Mouse (Mus musculus) midbrain, embryonic 10.5 days (tissue): Measurements from ENCODE around the gene Cdk5rap3. TPM values are rescaled to one million over a fixed set of nuclear protein-coding genes. Genes with fewer than 3 reads are reported as not detected.
A peak's percentile ranks its signal among the peaks of the same experiment; 100 is the strongest.

ENCODE experiments used
- DNase-seq: peaks from one replicate; pipeline ENCODE4 v3.0.0-alpha.2; 2017; ENCODE audit warnings: low spot score
- H3K27ac ChIP-seq: fragments of 300-500 bp; sonication (generic); replicated peaks from 2 replicates; pipeline ENCODE4 v1.5.1; 2016; ENCODE audit warnings: mild to moderate bottlenecking
- H3K27me3 ChIP-seq: fragments of 300-500 bp; sonication (generic); 2 replicates; pipeline ENCODE4 v1.6.1; 2016; ENCODE audit warnings: low read depth, mild to moderate bottlenecking; ENCODE audit not compliant: poor library complexity, severe bottlenecking
- H3K36me3 ChIP-seq: fragments of 300-500 bp; sonication (generic); 2 replicates; pipeline ENCODE4 v1.6.1; 2016; ENCODE audit warnings: mild to moderate bottlenecking, moderate library complexity
- H3K4me1 ChIP-seq: fragments of 300-500 bp; sonication (generic); 2 replicates; pipeline ENCODE4 v1.6.1; 2016
- H3K4me3 ChIP-seq: fragments of 300-500 bp; sonication (generic); 2 replicates; pipeline ENCODE4 v1.5.1; 2016; ENCODE audit warnings: mild to moderate bottlenecking, moderate library complexity
- H3K9me3 ChIP-seq: fragments of 300-500 bp; sonication (generic); replicated peaks from 2 replicates; pipeline ENCODE4 v1.6.1; 2016; ENCODE audit warnings: mild to moderate bottlenecking
- WGBS: fragments of 180-500 bp; shearing (Covaris S2); methylation state at CpG from one replicate; pipeline ENCODE4 v1.1.7; 2016; 5-methylcytosine and 5-hydroxymethylcytosine counted together
- polyA plus RNA-seq: library from polyadenylated mRNA; unstranded; fragments of >200 nt; fragmentation: Nextera tagmentation; extraction: Ambion mirVana; gene quantifications from 2 replicates; pipeline ENCODE4 v1.2.1, GENCODE M21; 2016

The Cdk5rap3 gene
- polyA plus RNA-seq, 1 experiment from 2014 or later, result 120 TPM

GRCm38 (mm10) chr11:96878715-96879114 lies 37.6 kb downstream of the Cdk5rap3 start:
- H3K9me3 ChIP-seq, result no peaks in the 10 kb centered on the region
- peak overlapping the region; percentile 12; the same call in 1 of the 2 replicates for H3K4me3 ChIP-seq
- WGBS, result 30% methylated on average over 3 of the region's 3 CpGs
- no peaks in the 10 kb centered on the region for H3K36me3 ChIP-seq
- peak overlapping the region; percentile 99 for H3K27ac ChIP-seq
- peak; percentile 40 for DNase-seq
- H3K4me1 ChIP-seq, result peaks cover 75% of the 10 kb centered on the region
- no peaks in the 10 kb centered on the region for H3K27me3 ChIP-seq

GRCm38 (mm10) chr11:96877071-96877470 lies 39.2 kb downstream of the Cdk5rap3 start:
- Histone ChIP-seq H3K27ac (peak overlapping the region; percentile 99), H3K4me1 (peaks cover 87% of the 10 kb centered on the region), H3K4me3 (peak overlapping the region; percentile 48), H3K36me3 (no peaks in the 10 kb centered on the region), H3K27me3 (no peaks in the 10 kb centered on the region), H3K9me3 (no peaks in the 10 kb centered on the region)
- DNase-seq, result no peak
- WGBS, result 39% methylated on average over 4 of the region's 4 CpGs

GRCm38 (mm10) chr11:96876300-96877040 lies 39.8 kb downstream of the Cdk5rap3 start:
- Histone ChIP-seq H3K27ac (peak overlapping the region; percentile 99), H3K36me3 (no peaks in the 10 kb centered on the region), H3K4me3 (peak overlapping the region; percentile 48), H3K9me3 (no peaks in the 10 kb centered on the region), H3K4me1 (peaks cover 93% of the 10 kb centered on the region), H3K27me3 (no peaks in the 10 kb centered on the region)
- DNase-seq, result peak; percentile 80
- 2% methylated on average over 13 of the region's 13 CpGs for WGBS

DNA sequence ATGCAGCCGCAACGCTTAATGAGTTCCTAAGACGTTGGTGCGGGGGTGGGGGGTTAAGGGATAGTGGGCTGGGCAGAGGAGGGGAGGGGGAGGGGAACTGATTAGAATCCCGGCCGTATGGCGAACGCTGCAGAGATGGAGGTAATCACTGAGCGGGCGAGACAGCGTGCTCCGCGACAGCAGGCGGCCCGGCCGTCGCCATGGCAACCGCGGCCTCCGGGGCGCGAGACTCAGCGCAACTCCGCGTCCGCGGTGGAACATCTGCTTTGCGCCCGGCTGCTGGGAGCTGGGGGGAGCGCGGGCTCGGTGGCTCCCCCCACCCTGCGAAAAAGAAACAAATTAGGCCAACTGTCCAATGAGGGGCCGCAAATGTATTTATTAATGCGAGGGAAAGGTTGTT lies 40.6 kb downstream of the Cdk5rap3 start:
- Histone ChIP-seq H3K27me3 (no peaks in the 10 kb centered on the region), H3K9me3 (no peaks in the 10 kb centered on the region), H3K4me3 (peak overlapping the region; percentile 48), H3K4me1 (peaks cover 96% of the 10 kb centered on the region), H3K36me3 (no peaks in the 10 kb centered on the region), H3K27ac (peak overlapping the region; percentile 99)
- WGBS, result under 1% methylated on average over 35 of the region's 35 CpGs
- DNase-seq, result peak; percentile 98

GRCm38 (mm10) chr11:96875270-96875669 lies 41.0 kb downstream of the Cdk5rap3 start:
- Histone ChIP-seq H3K27ac (peak overlapping the region; percentile 99), H3K4me1 (peaks cover 96% of the 10 kb centered on the region), H3K27me3 (no peaks in the 10 kb centered on the region), H3K4me3 (peak overlapping the region; percentile 48), H3K9me3 (no peaks in the 10 kb centered on the region), H3K36me3 (no peaks in the 10 kb centered on the region)
- WGBS, result 4% methylated on average over 4 of the region's 4 CpGs
- no peak for DNase-seq

- peaks cover 96% of the 10 kb centered on the region for H3K4me1 ChIP-seq
- no peaks in the 10 kb centered on the region for H3K9me3 ChIP-seq
- 2% methylated on average over 11 of the region's 11 CpGs for WGBS
- H3K4me3 ChIP-seq, result peak overlapping the region; percentile 57
- peak; percentile 91 for DNase-seq
- no peaks in the 10 kb centered on the region for H3K27me3 ChIP-seq
- peak overlapping the region; percentile 99 for H3K27ac ChIP-seq
- H3K36me3 ChIP-seq, result no peaks in the 10 kb centered on the region
These were observed 42.6 kb downstream of the Cdk5rap3 start for GRCm38 (mm10) chr11:96873601-96874140.

- peaks cover 86% of the 10 kb centered on the region for H3K4me1 ChIP-seq
- peak overlapping the region; percentile 57 for H3K4me3 ChIP-seq
- WGBS, result 2% methylated on average over 24 of the region's 24 CpGs
- H3K36me3 ChIP-seq, result no peaks in the 10 kb centered on the region
- H3K27me3 ChIP-seq, result no peaks in the 10 kb centered on the region
- peak; percentile 86 for DNase-seq
- H3K9me3 ChIP-seq, result no peaks in the 10 kb centered on the region
- H3K27ac ChIP-seq, result peak overlapping the region; percentile 99
These were observed 43.6 kb downstream of the Cdk5rap3 start for GRCm38 (mm10) chr11:96872441-96873379.

GRCm38 (mm10) chr11:96867149-96867548 lies 49.1 kb downstream of the Cdk5rap3 start:
- peaks cover 59% of the 10 kb centered on the region for H3K4me1 ChIP-seq
- peak overlapping the region; percentile 82 for H3K27ac ChIP-seq
- H3K36me3 ChIP-seq, result no peaks in the 10 kb centered on the region
- H3K4me3 ChIP-seq, result no peak overlapping the region
- no peaks in the 10 kb centered on the region for H3K9me3 ChIP-seq
- 18% methylated on average over 5 of the region's 5 CpGs for WGBS
- DNase-seq, result peak; percentile 82
- no peaks in the 10 kb centered on the region for H3K27me3 ChIP-seq

GRCm38 (mm10) chr11:96863206-96863995 lies 52.9 kb downstream of the Cdk5rap3 start:
- WGBS, result 16% methylated on average over 26 of the region's 26 CpGs
- peak; percentile 80 for DNase-seq
- H3K27me3 ChIP-seq, result peaks cover 8% of the 10 kb centered on the region
- peak overlapping the region; percentile 77 for H3K27ac ChIP-seq
- no peaks in the 10 kb centered on the region for H3K36me3 ChIP-seq
- H3K4me3 ChIP-seq, result peak overlapping the region; percentile 40
- H3K4me1 ChIP-seq, result peaks cover 48% of the 10 kb centered on the region
- no peaks in the 10 kb centered on the region for H3K9me3 ChIP-seq

DNA sequence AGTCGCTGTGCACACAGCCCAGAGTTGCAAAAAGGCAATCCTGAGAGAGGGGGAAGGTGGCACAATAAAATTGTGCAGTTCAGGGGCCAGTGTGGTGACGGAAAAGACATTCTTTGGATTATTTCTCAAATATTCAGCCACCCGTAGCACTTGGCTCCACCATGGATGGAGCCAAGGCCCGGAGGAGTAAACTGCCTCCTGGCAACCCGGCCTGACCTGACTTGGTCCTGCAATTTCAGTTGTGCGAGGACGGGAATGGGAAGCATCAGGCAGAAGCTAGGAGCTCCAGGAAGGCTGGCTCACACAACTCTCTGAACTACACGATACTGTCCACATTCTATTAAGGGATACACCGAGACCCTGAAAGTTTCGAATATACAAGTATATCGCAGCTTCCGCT lies 53.8 kb downstream of the Cdk5rap3 start:
- Histone ChIP-seq H3K36me3 (no peaks in the 10 kb centered on the region), H3K9me3 (no peaks in the 10 kb centered on the region), H3K27ac (peak overlapping the region; percentile 66), H3K4me1 (peaks cover 47% of the 10 kb centered on the region), H3K4me3 (peak overlapping the region; percentile 61), H3K27me3 (peaks cover 8% of the 10 kb centered on the region)
- 67% methylated on average over 12 of the region's 12 CpGs for WGBS
- no peak for DNase-seq

- Histone ChIP-seq H3K27me3 (peaks cover 8% of the 10 kb centered on the region), H3K4me3 (peak overlapping the region; percentile 61), H3K36me3 (no peaks in the 10 kb centered on the region), H3K9me3 (no peaks in the 10 kb centered on the region), H3K4me1 (peaks cover 43% of the 10 kb centered on the region), H3K27ac (peak overlapping the region; percentile 19; the same call in 1 of the 2 replicates)
- under 1% methylated on average over 31 of the region's 31 CpGs for WGBS
- peak; percentile 97 for DNase-seq
These were observed 54.4 kb downstream of the Cdk5rap3 start for GRCm38 (mm10) chr11:96861878-96862289.

DNA sequence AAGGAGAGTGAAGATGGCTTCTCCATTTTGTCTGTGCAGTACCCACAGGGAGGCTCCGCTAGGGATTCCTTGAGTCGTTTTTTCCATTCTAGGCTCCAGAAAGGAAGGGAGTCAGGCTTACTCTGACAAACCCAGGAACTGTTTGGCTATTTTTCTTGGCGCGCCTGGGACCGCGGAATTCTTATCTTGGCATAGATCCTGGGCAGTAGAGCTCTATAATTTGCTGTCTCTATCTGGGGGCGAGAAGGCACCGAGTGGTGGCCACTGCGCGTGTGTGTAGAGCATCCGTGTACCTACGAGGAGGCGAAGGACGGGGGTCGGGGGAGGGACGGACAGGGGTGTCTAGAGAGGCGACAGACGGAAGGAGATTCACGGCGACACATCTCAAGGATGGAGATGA lies 54.9 kb downstream of the Cdk5rap3 start:
- H3K27ac ChIP-seq, result peak overlapping the region; percentile 19; the same call in 1 of the 2 replicates
- 3% methylated on average over 20 of the region's 20 CpGs for WGBS
- DNase-seq, result no peak
- peak overlapping the region; percentile 61 for H3K4me3 ChIP-seq
- H3K27me3 ChIP-seq, result peaks cover 8% of the 10 kb centered on the region
- H3K9me3 ChIP-seq, result no peaks in the 10 kb centered on the region
- H3K4me1 ChIP-seq, result peaks cover 43% of the 10 kb centered on the region
- no peaks in the 10 kb centered on the region for H3K36me3 ChIP-seq
